Comparison of ENCODE assay signal across 8 mouse cellular contexts in genomic region chr12:21112453-21112857, GRCm38 (mm10).
DNase-seq lines count a peak whose midpoint lies in the region; ATAC-seq and TF ChIP-seq lines count a peak whose summit lies in the region.

No protein-coding gene starts in this region.

- H3K9ac ChIP-seq in heart, embryonic 11.5 days (ENCODE audit: low read depth, low read length), result peak overlapping the region; percentile 83
- peak overlapping the region; percentile 87 for H3K9ac ChIP-seq in kidney, embryonic 14.5 days (ENCODE audit: low read depth, low read length)
- H3K9ac ChIP-seq in liver, adult 2 months (ENCODE audit: low read depth, low read length), result peak overlapping the region; percentile 92
- peak overlapping the region; percentile 79 for H3K9ac ChIP-seq in midbrain, embryonic 16.5 days (ENCODE audit: low read depth, low read length)
- peak overlapping the region; percentile 81 for H3K9ac ChIP-seq in stomach, embryonic 15.5 days

- H3K36me3 ChIP-seq in heart, embryonic 11.5 days (ENCODE audit: control insufficient read depth, insufficient read depth, low read length), result no peaks in the 10 kb centered on the region
- no peaks in the 10 kb centered on the region for H3K36me3 ChIP-seq in kidney, embryonic 14.5 days (ENCODE audit: control insufficient read depth, insufficient read depth, low read length)
- no peaks in the 10 kb centered on the region for H3K36me3 ChIP-seq in liver, adult 2 months (ENCODE audit: control insufficient read depth, insufficient read depth, low read length)
- no peaks in the 10 kb centered on the region for H3K36me3 ChIP-seq in midbrain, embryonic 16.5 days (ENCODE audit: control insufficient read depth, insufficient read depth, low read length)
- H3K36me3 ChIP-seq in stomach, embryonic 15.5 days, result no peaks in the 10 kb centered on the region

- H3K27me3 ChIP-seq in heart, embryonic 11.5 days (ENCODE audit: control insufficient read depth, insufficient read depth, low read length), result no peaks in the 10 kb centered on the region
- H3K27me3 ChIP-seq in kidney, embryonic 14.5 days (ENCODE audit: control insufficient read depth, insufficient read depth, low read length), result no peaks in the 10 kb centered on the region
- no peaks in the 10 kb centered on the region for H3K27me3 ChIP-seq in liver, adult 2 months (ENCODE audit: control insufficient read depth, insufficient read depth, low read length)
- no peaks in the 10 kb centered on the region for H3K27me3 ChIP-seq in midbrain, embryonic 16.5 days (ENCODE audit: control insufficient read depth, insufficient read depth, low read depth, low read length)
- no peaks in the 10 kb centered on the region for H3K27me3 ChIP-seq in stomach, embryonic 15.5 days (replicated peaks)

- WGBS in bone marrow, adult 2 months, result 2% methylated on average over 17 of the region's 17 CpGs
- 1% methylated on average over 17 of the region's 17 CpGs for WGBS in heart, embryonic 11.5 days (ENCODE audit: insufficient replicate concordance)
- 0% methylated on average over 17 of the region's 17 CpGs for WGBS in kidney, embryonic 14.5 days
- WGBS in liver, adult 2 months, result 2% methylated on average over 17 of the region's 17 CpGs
- under 1% methylated on average over 17 of the region's 17 CpGs for WGBS in midbrain, embryonic 16.5 days
- under 1% methylated on average over 17 of the region's 17 CpGs for WGBS in stomach, embryonic 15.5 days

- no peak overlapping the region for H3K27ac ChIP-seq in bone marrow, adult 2 months (ENCODE audit: control insufficient read depth, insufficient read depth, low read depth, low read length, poor library complexity)
- 0 out of 2 replicates have a peak overlapping the region, but pooled peaks have one; percentile 4 for H3K27ac ChIP-seq in heart, embryonic 11.5 days (ENCODE audit: low read depth, low read length)
- H3K27ac ChIP-seq in kidney, embryonic 14.5 days (ENCODE audit: low read depth, low read length), result no peak overlapping the region; the same call in 1 of the 2 replicates
- no peak overlapping the region for H3K27ac ChIP-seq in liver, adult 2 months (replicated peaks; ENCODE audit: insufficient read depth, low read depth, low read length)
- H3K27ac ChIP-seq in midbrain, embryonic 16.5 days (ENCODE audit: low read length), result peak overlapping the region; percentile 86
- H3K27ac ChIP-seq in stomach, embryonic 15.5 days, result peak overlapping the region; percentile 57

- H3K4me1 ChIP-seq in bone marrow, adult 2 months (ENCODE audit: control insufficient read depth, insufficient read depth, low read length), result no peaks in the 10 kb centered on the region
- H3K4me1 ChIP-seq in heart, embryonic 11.5 days (ENCODE audit: control insufficient read depth, insufficient read depth, low read length), result no peaks in the 10 kb centered on the region
- 0 out of 2 replicates have a peak, but pooled peaks cover 3% of the 10 kb centered on the region for H3K4me1 ChIP-seq in kidney, embryonic 14.5 days (ENCODE audit: control insufficient read depth, insufficient read depth, low read length)
- H3K4me1 ChIP-seq in liver, adult 2 months (ENCODE audit: control insufficient read depth, insufficient read depth, low read length), result peaks cover 2% of the 10 kb centered on the region; the same call in 1 of the 2 replicates
- H3K4me1 ChIP-seq in midbrain, embryonic 16.5 days (ENCODE audit: control insufficient read depth, insufficient read depth, low read length), result peaks cover 5% of the 10 kb centered on the region; the same call in 1 of the 2 replicates
- 0 out of 2 replicates have a peak, but pooled peaks cover 6% of the 10 kb centered on the region for H3K4me1 ChIP-seq in stomach, embryonic 15.5 days

- H3K4me3 ChIP-seq in bone marrow, adult 2 months (replicated peaks; ENCODE audit: control insufficient read depth, low read depth, low read length), result peak overlapping the region; percentile 18
- H3K4me3 ChIP-seq in heart, embryonic 11.5 days (ENCODE audit: low read depth, low read length), result peak overlapping the region; percentile 60
- H3K4me3 ChIP-seq in kidney, embryonic 14.5 days (ENCODE audit: low read length), result peak overlapping the region; percentile 68
- peak overlapping the region; percentile 54 for H3K4me3 ChIP-seq in liver, adult 2 months (ENCODE audit: insufficient read depth, low read depth, low read length)
- H3K4me3 ChIP-seq in midbrain, embryonic 16.5 days (ENCODE audit: low read depth, low read length), result peak overlapping the region; percentile 55
- peak overlapping the region; percentile 88 for H3K4me3 ChIP-seq in stomach, embryonic 15.5 days (replicated peaks)

- DNase-seq in B cell, adult 2 months, result peak; percentile 48 to 54
- peak; percentile 58 for DNase-seq in liver, adult 2 months (ENCODE audit: extremely low read depth, low read depth, low spot score)

- peak; percentile 37; the same call in 1 of the 2 replicates for TF ChIP-seq CTCF in bone marrow, adult 2 months (IDR thresholded peaks at IDR 0.05; ENCODE audit: control insufficient read depth, insufficient read depth, low read length)
- TF ChIP-seq CTCF in liver, adult 2 months (IDR thresholded peaks at IDR 0.05; ENCODE audit: low read depth, low read length), result peak; percentile 75

- ATAC-seq in erythroblast, adult 5-6 weeks (replicated peaks; ENCODE audit: low FRiP score, poor library complexity, severe bottlenecking), result peak; percentile 87
- ATAC-seq in heart, embryonic 11.5 days (replicated peaks; ENCODE audit: insufficient number of reproducible peaks, low FRiP score, low TSS enrichment), result no peak
- peak; percentile 54; the same call in 1 of the 2 replicates for ATAC-seq in kidney, embryonic 14.5 days (ENCODE audit: low FRiP score, low TSS enrichment)
- peak; percentile 59 for ATAC-seq in midbrain, embryonic 16.5 days
- ATAC-seq in stomach, embryonic 15.5 days (ENCODE audit: insufficient read depth, low FRiP score, low read depth), result no peak

- no peaks in the 10 kb centered on the region for H3K9me3 ChIP-seq in heart, embryonic 11.5 days (replicated peaks; ENCODE audit: control insufficient read depth, low read length)
- no peaks in the 10 kb centered on the region for H3K9me3 ChIP-seq in kidney, embryonic 14.5 days (ENCODE audit: control insufficient read depth, low read length)
- no peaks in the 10 kb centered on the region for H3K9me3 ChIP-seq in midbrain, embryonic 16.5 days (replicated peaks; ENCODE audit: control insufficient read depth, low read length, poor library complexity, severe bottlenecking)
- H3K9me3 ChIP-seq in stomach, embryonic 15.5 days, result no peaks in the 10 kb centered on the region

- TF ChIP-seq POLR2A in bone marrow, adult 2 months (IDR thresholded peaks at IDR 0.05; ENCODE audit: borderline replicate concordance, control insufficient read depth, low read depth, low read length), result no peak
- no peak for TF ChIP-seq POLR2A in liver, adult 2 months (IDR thresholded peaks at IDR 0.05; ENCODE audit: extremely low read depth, insufficient read depth, low read length)

- peaks cover 11% of the 10 kb centered on the region for H3K79me2 ChIP-seq in liver, adult 2 months (ENCODE audit: control insufficient read depth, insufficient read depth, low read length)

- H3K4me2 ChIP-seq in heart, embryonic 11.5 days, result peak overlapping the region; percentile 68
- peak overlapping the region; percentile 65 for H3K4me2 ChIP-seq in kidney, embryonic 14.5 days (replicated peaks; ENCODE audit: low read depth, low read length)
- peak overlapping the region; percentile 68 for H3K4me2 ChIP-seq in midbrain, embryonic 16.5 days (ENCODE audit: low read length)
- H3K4me2 ChIP-seq in stomach, embryonic 15.5 days, result peak overlapping the region; percentile 89

Comparison
In these comparisons a context has a peak if more than half of its experiments do, and no peak if none do; other contexts are left out.
1. H3K27ac ChIP-seq: peak in heart, embryonic 11.5 days (single experiment), midbrain, embryonic 16.5 days (single experiment) and stomach, embryonic 15.5 days (single experiment); none in bone marrow, adult 2 months (single experiment), kidney, embryonic 14.5 days (single experiment) and liver, adult 2 months (single experiment).
2. H3K4me3 ChIP-seq: peak in every context shown above with its lines; median percentile 88 in stomach, embryonic 15.5 days; 68 in kidney, embryonic 14.5 days; 60 in heart, embryonic 11.5 days; 55 in midbrain, embryonic 16.5 days; 54 in liver, adult 2 months; 18 in bone marrow, adult 2 months.
3. ATAC-seq: peak in erythroblast, adult 5-6 weeks (single experiment), kidney, embryonic 14.5 days (single experiment) and midbrain, embryonic 16.5 days (single experiment); none in heart, embryonic 11.5 days (single experiment) and stomach, embryonic 15.5 days (single experiment).
4. Peak in every context shown above with its lines, with median percentiles within 50 percentile points of each other: H3K4me2 ChIP-seq and H3K9ac ChIP-seq.